Comparison of ENCODE assay signal across 12 mouse cellular contexts in the genomic region with DNA sequence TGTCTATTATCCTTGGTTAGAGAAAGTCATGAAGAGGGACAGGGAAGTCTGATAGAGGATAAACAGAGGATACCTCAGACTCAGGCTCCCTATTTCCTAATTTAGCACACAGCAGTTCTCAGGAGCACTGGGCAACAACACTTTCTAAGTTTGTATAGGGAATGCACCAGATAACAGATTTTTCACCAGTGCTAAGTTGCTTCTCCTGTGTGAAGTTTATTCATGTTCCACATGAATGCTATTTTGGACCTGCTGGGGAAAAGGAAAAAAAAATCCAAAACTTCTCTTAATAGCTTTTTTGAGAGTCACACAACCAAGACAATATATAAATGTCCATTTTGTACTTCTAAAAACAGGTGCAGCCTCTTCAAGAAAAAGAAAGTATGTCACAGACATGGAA.
"Had no signal": no experiment of that assay in that cellular context is flagged by ENCODE, and none has a peak within 500 bp of the region (broad histone marks: within the 10 kb centered on the region; RNA-seq: fewer than 3 reads in every experiment).

No protein-coding gene starts in this region.

- DNase-seq: retina, postnatal 1 day; right cerebral cortex, adult 18-20 months; right cerebral cortex, postnatal 14 days; right cerebral cortex, postnatal 25 days; right cerebral cortex, postnatal 4 days; spleen, adult 18-20 months; thymus, adult 18-20 months; thymus, adult 2 months; thymus, postnatal 14 days; thymus, postnatal 25 days; thymus, postnatal 36 days; thymus, postnatal 4 days had no signal
